Mouse (Mus musculus) kidney, adult 11 months (tissue): ENCODE data around the gene Wfdc8.
"Not testable (repeated sequence)": the region's sequence is repeated elsewhere in the genome, so short reads cannot be mapped to it uniquely, and the experiment has no call there.

Experiments used
- DNase-seq: peaks from one replicate; pipeline ENCODE4 v3.0.0; 2022

Gene Wfdc8

GRCm38 (mm10) chr2:164613471-164613870 is at the start of gene Wfdc8, which contains the start of gene Wfdc6b:
Gene Wfdc8, minus strand, starts transcription at chr2:164613626.
Gene Wfdc6b, plus strand, starts transcription at chr2:164613522.
- DNase-seq = peak; percentile 7

- DNase-seq = no peak
These were observed 43.1 kb upstream of the Wfdc8 start, which contains the start of gene Wfdc9 for GRCm38 (mm10) chr2:164656483-164656882. Gene Wfdc9, minus strand, starts transcription at chr2:164656583.

- DNase-seq = peak; percentile 13
These were observed 42.4 kb upstream of the Wfdc8 start, which contains the start of gene Wfdc10 for GRCm38 (mm10) chr2:164655858-164656257. Gene Wfdc10, plus strand, starts transcription at chr2:164656046.

- no peak for DNase-seq
These were observed 28.7 kb upstream of the Wfdc8 start for GRCm38 (mm10) chr2:164641881-164642673.

- DNase-seq = peak; percentile 44
These were observed 27.7 kb upstream of the Wfdc8 start for GRCm38 (mm10) chr2:164641129-164641528.

- DNase-seq = no peak
These were observed 25.3 kb upstream of the Wfdc8 start, which contains the start of gene Wfdc16 for GRCm38 (mm10) chr2:164638696-164639095. Gene Wfdc16, minus strand, starts transcription at chr2:164638796.

- no peak for DNase-seq
These were observed 21.8 kb upstream of the Wfdc8 start for GRCm38 (mm10) chr2:164635266-164635665.

- no peak for DNase-seq
These were observed 8.3 kb upstream of the Wfdc8 start for GRCm38 (mm10) chr2:164621775-164622174.

- DNase-seq = no peak
These were observed 5.6 kb upstream of the Wfdc8 start for GRCm38 (mm10) chr2:164619050-164619449.

- no peak for DNase-seq
These were observed 2.0 kb upstream of the Wfdc8 start for GRCm38 (mm10) chr2:164615386-164615785.

GRCm38 (mm10) chr2:164608781-164609180 is 4.6 kb downstream of the Wfdc8 start:
- no peak for DNase-seq

GRCm38 (mm10) chr2:164604411-164604810 is 9.0 kb downstream of the Wfdc8 start:
- no peak for DNase-seq

- no peak for DNase-seq
These were observed 9.9 kb downstream of the Wfdc8 start for GRCm38 (mm10) chr2:164603482-164603881.

- DNase-seq = no peak
These were observed 13.2 kb downstream of the Wfdc8 start for GRCm38 (mm10) chr2:164600179-164600578.

GRCm38 (mm10) chr2:164593494-164593893 is 19.9 kb downstream of the Wfdc8 start, which contains the start of gene Eppin:
Gene Eppin, minus strand, starts transcription at chr2:164593594.
- DNase-seq = no peak

- no peak for DNase-seq
These were observed 21.4 kb downstream of the Wfdc8 start for GRCm38 (mm10) chr2:164592014-164592413.

- DNase-seq = not testable (repeated sequence)
These were observed 28.3 kb downstream of the Wfdc8 start, which contains the start of gene Wfdc6a for GRCm38 (mm10) chr2:164585025-164585725. Gene Wfdc6a, minus strand, starts transcription at chr2:164585447.

GRCm38 (mm10) chr2:164573359-164573758 is 40.1 kb downstream of the Wfdc8 start, which contains the start of gene Spint3:
Gene Spint3, minus strand, starts transcription at chr2:164573459.
- not testable (repeated sequence) for DNase-seq

- DNase-seq = no peak
These were observed 46.0 kb downstream of the Wfdc8 start for GRCm38 (mm10) chr2:164567460-164567859.

- no peak for DNase-seq
These were observed 46.4 kb downstream of the Wfdc8 start for GRCm38 (mm10) chr2:164566997-164567396.

GRCm38 (mm10) chr2:164564346-164564745 is 49.1 kb downstream of the Wfdc8 start:
- no peak for DNase-seq

- peak; percentile 64 for DNase-seq
These were observed 49.9 kb downstream of the Wfdc8 start for GRCm38 (mm10) chr2:164563339-164564038.
